Mouse (Mus musculus) neural tube, embryonic 12.5 days (tissue): ENCODE data around the gene Lars2. TPM values are rescaled to one million over a fixed set of nuclear protein-coding genes. Genes with fewer than 3 reads are reported as not detected.
"Not testable (repeated sequence)": the region's sequence is repeated elsewhere in the genome, so short reads cannot be mapped to it uniquely, and the experiment has no call there.

ENCODE experiments used
- ATAC-seq: fragments of 200-750 bp; cut with Nextera tagmentation; 2 replicates; pipeline ENCODE4 v1.8.0; 2017; ENCODE audit warnings: low read depth, mild to moderate bottlenecking, moderate TSS enrichment, moderate library complexity; ENCODE audit not compliant: low FRiP score
- H3K27ac ChIP-seq: fragments of 300-500 bp; sonication (generic); 2 replicates; pipeline ENCODE4 v1.5.1; 2016
- H3K27me3 ChIP-seq: fragments of 300-500 bp; sonication (generic); replicated peaks from 2 replicates; pipeline ENCODE4 v1.6.1; 2016; ENCODE audit warnings: mild to moderate bottlenecking
- H3K36me3 ChIP-seq: fragments of 300-500 bp; sonication (generic); 2 replicates; pipeline ENCODE4 v1.6.1; 2016; ENCODE audit warnings: mild to moderate bottlenecking
- H3K4me1 ChIP-seq: fragments of 300-500 bp; sonication (generic); 2 replicates; pipeline ENCODE4 v1.6.1; 2016
- H3K4me2 ChIP-seq: fragments of 300-500 bp; sonication (generic); replicated peaks from 2 replicates; pipeline ENCODE4 v1.6.1; 2016; ENCODE audit warnings: mild to moderate bottlenecking
- H3K4me3 ChIP-seq: fragments of 300-500 bp; sonication (generic); 2 replicates; pipeline ENCODE4 v1.5.1; 2016
- H3K9ac ChIP-seq: fragments of 300-500 bp; sonication (generic); 2 replicates; pipeline ENCODE4 v1.6.1; 2016; ENCODE audit warnings: mild to moderate bottlenecking
- H3K9me3 ChIP-seq: fragments of 300-500 bp; sonication (generic); 2 replicates; pipeline ENCODE4 v1.6.1; 2016; ENCODE audit warnings: mild to moderate bottlenecking
- WGBS: fragments of 180-500 bp; shearing (Covaris S2); methylation state at CpG from one replicate; pipeline ENCODE4 v1.1.7; 2016; 5-methylcytosine and 5-hydroxymethylcytosine counted together
- polyA plus RNA-seq: library from polyadenylated mRNA; unstranded; fragments of >200 nt; fragmentation: Nextera tagmentation; extraction: Ambion mirVana; gene quantifications from 2 replicates; pipeline ENCODE4 v1.2.1, GENCODE M21; 2016

Lars2 gene
- polyA plus RNA-seq, 1 experiment from 2014 or later: 972 TPM

- no peak overlapping the region for H3K4me3 ChIP-seq
- H3K9me3 ChIP-seq: no peaks in the 10 kb centered on the region
- no peak for ATAC-seq
- no peak overlapping the region for H3K4me2 ChIP-seq
- no peaks in the 10 kb centered on the region for H3K27me3 ChIP-seq
- H3K9ac ChIP-seq: no peak overlapping the region
- 87% methylated on average over 3 of the region's 3 CpGs for WGBS
- no peaks in the 10 kb centered on the region for H3K4me1 ChIP-seq
- H3K27ac ChIP-seq: no peak overlapping the region
- 0 out of 2 replicates have a peak, but pooled peaks cover 6% of the 10 kb centered on the region for H3K36me3 ChIP-seq
Measured at GRCm38 (mm10) chr9:123402215-123402614, 35.5 kb downstream of the Lars2 start.

- no peak overlapping the region for H3K9ac ChIP-seq
- H3K4me2 ChIP-seq: no peak overlapping the region
- no peaks in the 10 kb centered on the region for H3K9me3 ChIP-seq
- no peak overlapping the region for H3K27ac ChIP-seq
- H3K27me3 ChIP-seq: no peaks in the 10 kb centered on the region
- H3K4me3 ChIP-seq: no peak overlapping the region
- 0 out of 2 replicates have a peak, but pooled peaks cover 6% of the 10 kb centered on the region for H3K36me3 ChIP-seq
- 90% methylated on average over 3 of the region's 3 CpGs for WGBS
- no peak for ATAC-seq
- H3K4me1 ChIP-seq: no peaks in the 10 kb centered on the region
Measured at GRCm38 (mm10) chr9:123403031-123403430, 36.3 kb downstream of the Lars2 start.

- Histone ChIP-seq H3K36me3 (0 out of 2 replicates have a peak, but pooled peaks cover 1% of the 10 kb centered on the region), H3K4me1 (no peaks in the 10 kb centered on the region), H3K27me3 (no peaks in the 10 kb centered on the region), H3K9ac (no peak overlapping the region), H3K4me2 (no peak overlapping the region), H3K9me3 (no peaks in the 10 kb centered on the region), H3K4me3 (no peak overlapping the region), H3K27ac (no peak overlapping the region)
- no peak for ATAC-seq
- 93% methylated on average over 1 of the region's 1 CpGs for WGBS
Measured at GRCm38 (mm10) chr9:123405231-123405630, 38.5 kb downstream of the Lars2 start.

DNA sequence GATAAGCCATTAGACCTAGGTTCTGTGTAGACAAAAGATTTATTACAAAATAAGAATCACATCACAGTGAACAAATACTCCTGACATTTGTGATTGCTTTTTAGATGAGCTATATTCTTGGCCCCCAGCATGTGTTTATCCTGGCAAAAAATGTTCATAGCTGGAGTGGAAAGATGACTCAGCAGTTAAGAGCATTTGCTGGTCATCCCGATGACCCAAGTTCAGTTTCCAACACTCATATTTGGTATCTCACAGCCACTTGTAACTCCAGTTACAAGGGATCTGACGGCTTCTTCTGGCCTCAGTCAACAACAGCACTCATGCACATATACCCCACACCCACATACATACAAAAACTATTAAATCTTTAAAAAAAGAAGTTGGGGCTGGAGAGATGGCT, 42.0 kb downstream of the Lars2 start:
- 96% methylated on average over 2 of the region's 2 CpGs for WGBS
- Histone ChIP-seq H3K27me3 (no peaks in the 10 kb centered on the region), H3K36me3 (peaks cover 14% of the 10 kb centered on the region), H3K4me3 (no peak overlapping the region), H3K27ac (no peak overlapping the region), H3K4me1 (no peaks in the 10 kb centered on the region), H3K4me2 (no peak overlapping the region), H3K9me3 (no peaks in the 10 kb centered on the region), H3K9ac (no peak overlapping the region)
- no peak for ATAC-seq

DNA sequence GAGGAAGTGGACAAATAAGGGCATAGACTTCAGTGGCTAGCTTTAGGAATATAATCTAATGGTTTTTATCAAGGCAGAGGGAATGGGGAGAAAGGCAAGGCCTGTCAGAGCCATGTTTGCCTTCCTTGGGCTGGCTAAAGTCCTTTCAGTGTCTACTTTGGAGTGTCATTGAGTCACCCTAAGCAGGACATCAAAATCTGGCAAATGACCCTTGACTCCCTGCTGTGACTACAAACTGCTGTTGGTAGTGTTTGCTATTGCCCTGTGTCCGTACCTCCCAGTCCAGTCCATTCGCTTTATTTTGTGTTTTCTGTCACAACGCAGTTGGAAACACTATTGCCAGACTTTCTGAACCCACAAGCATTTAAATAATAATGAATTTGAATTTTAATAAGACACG, 63.1 kb downstream of the Lars2 start:
- H3K27ac ChIP-seq: no peak overlapping the region
- peaks cover 6% of the 10 kb centered on the region; the same call in 1 of the 2 replicates for H3K36me3 ChIP-seq
- H3K4me1 ChIP-seq: peaks cover 4% of the 10 kb centered on the region; the same call in 1 of the 2 replicates
- H3K9ac ChIP-seq: no peak overlapping the region
- 85% methylated on average over 4 of the region's 4 CpGs for WGBS
- H3K4me2 ChIP-seq: no peak overlapping the region
- ATAC-seq: no peak
- H3K4me3 ChIP-seq: no peak overlapping the region
- H3K27me3 ChIP-seq: no peaks in the 10 kb centered on the region
- no peaks in the 10 kb centered on the region for H3K9me3 ChIP-seq

DNA sequence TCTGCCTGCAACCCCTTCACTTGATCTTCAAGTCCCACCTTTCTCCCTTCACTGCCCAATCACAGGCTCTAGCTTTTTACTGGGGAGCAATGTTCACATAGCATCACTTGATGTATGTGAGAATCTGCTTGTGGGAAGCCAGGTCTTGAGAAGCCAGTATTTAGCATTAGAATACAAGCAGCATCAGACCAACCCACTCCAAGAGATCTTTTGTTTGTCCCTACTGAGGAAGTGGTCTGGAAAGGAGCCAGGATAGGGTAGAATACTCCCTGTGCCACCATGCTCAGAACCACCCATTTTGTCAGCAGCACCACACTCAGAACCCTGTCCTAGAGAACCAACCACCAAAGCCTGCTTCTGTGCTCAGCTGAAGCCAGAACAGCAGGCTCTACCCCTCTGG, 64.2 kb downstream of the Lars2 start:
- no peak overlapping the region for H3K9ac ChIP-seq
- no peaks in the 10 kb centered on the region for H3K9me3 ChIP-seq
- peaks cover 8% of the 10 kb centered on the region; the same call in 1 of the 2 replicates for H3K36me3 ChIP-seq
- peak; percentile 61; the same call in 1 of the 2 replicates for ATAC-seq
- peaks cover 4% of the 10 kb centered on the region; the same call in 1 of the 2 replicates for H3K4me1 ChIP-seq
- no peak overlapping the region for H3K4me3 ChIP-seq
- no peaks in the 10 kb centered on the region for H3K27me3 ChIP-seq
- H3K27ac ChIP-seq: no peak overlapping the region
- H3K4me2 ChIP-seq: no peak overlapping the region

GRCm38 (mm10) chr9:123438223-123438622, 71.5 kb downstream of the Lars2 start:
- Histone ChIP-seq H3K9me3 (no peaks in the 10 kb centered on the region), H3K4me2 (no peak overlapping the region), H3K4me1 (no peaks in the 10 kb centered on the region), H3K27ac (no peak overlapping the region), H3K27me3 (no peaks in the 10 kb centered on the region), H3K4me3 (no peak overlapping the region), H3K9ac (no peak overlapping the region), H3K36me3 (peaks cover 25% of the 10 kb centered on the region)
- ATAC-seq: no peak
- 87% methylated on average over 2 of the region's 2 CpGs for WGBS

- no peak overlapping the region for H3K27ac ChIP-seq
- 39% methylated on average over 5 of the region's 5 CpGs for WGBS
- H3K4me1 ChIP-seq: no peaks in the 10 kb centered on the region
- no peak overlapping the region for H3K4me3 ChIP-seq
- H3K9ac ChIP-seq: no peak overlapping the region
- peaks cover 25% of the 10 kb centered on the region for H3K36me3 ChIP-seq
- no peak for ATAC-seq
- no peaks in the 10 kb centered on the region for H3K9me3 ChIP-seq
- H3K4me2 ChIP-seq: no peak overlapping the region
- no peaks in the 10 kb centered on the region for H3K27me3 ChIP-seq
Measured at GRCm38 (mm10) chr9:123440230-123441058, 73.7 kb downstream of the Lars2 start.

DNA sequence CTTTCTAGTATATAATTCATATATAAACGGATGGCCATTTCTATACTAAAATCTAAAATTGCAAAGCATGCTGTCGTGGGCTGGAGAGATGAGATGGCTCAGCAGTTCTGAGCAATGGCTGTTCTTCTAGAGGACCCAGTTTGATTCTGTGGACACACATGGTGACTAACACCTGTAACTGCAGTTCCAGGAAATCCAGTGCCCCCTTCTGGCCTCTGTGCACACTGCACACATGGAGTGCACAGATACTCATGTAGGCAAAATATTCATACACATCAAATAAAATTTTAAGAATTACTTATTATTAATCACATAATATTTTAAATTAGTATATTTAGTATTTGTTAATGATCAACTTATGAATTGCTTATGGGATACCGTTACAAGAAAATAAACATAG, 80.4 kb downstream of the Lars2 start:
- not testable (repeated sequence) for H3K36me3 ChIP-seq, H3K9me3 ChIP-seq, H3K9ac ChIP-seq, H3K27ac ChIP-seq, H3K27me3 ChIP-seq, H3K4me1 ChIP-seq, H3K4me3 ChIP-seq, H3K4me2 ChIP-seq, ATAC-seq
- 92% methylated on average over 3 of the region's 3 CpGs for WGBS

- Histone ChIP-seq H3K27me3 (no peaks in the 10 kb centered on the region), H3K4me3 (no peak overlapping the region), H3K9me3 (no peaks in the 10 kb centered on the region), H3K27ac (no peak overlapping the region), H3K4me1 (no peaks in the 10 kb centered on the region), H3K4me2 (no peak overlapping the region), H3K9ac (no peak overlapping the region), H3K36me3 (peaks cover 7% of the 10 kb centered on the region; the same call in 1 of the 2 replicates)
- no peak for ATAC-seq
Measured at GRCm38 (mm10) chr9:123448594-123448993, 81.9 kb downstream of the Lars2 start.

- H3K4me2 ChIP-seq: no peak overlapping the region
- H3K4me1 ChIP-seq: no peaks in the 10 kb centered on the region
- H3K4me3 ChIP-seq: no peak overlapping the region
- H3K36me3 ChIP-seq: peaks cover 17% of the 10 kb centered on the region
- no peaks in the 10 kb centered on the region for H3K27me3 ChIP-seq
- H3K27ac ChIP-seq: no peak overlapping the region
- no peak overlapping the region for H3K9ac ChIP-seq
- ATAC-seq: 0 out of 2 replicates have a peak, but pooled peaks have one; percentile 56
- 45% methylated on average over 2 of the region's 2 CpGs for WGBS
- H3K9me3 ChIP-seq: no peaks in the 10 kb centered on the region
Measured at GRCm38 (mm10) chr9:123450174-123450573, 83.4 kb downstream of the Lars2 start.

DNA sequence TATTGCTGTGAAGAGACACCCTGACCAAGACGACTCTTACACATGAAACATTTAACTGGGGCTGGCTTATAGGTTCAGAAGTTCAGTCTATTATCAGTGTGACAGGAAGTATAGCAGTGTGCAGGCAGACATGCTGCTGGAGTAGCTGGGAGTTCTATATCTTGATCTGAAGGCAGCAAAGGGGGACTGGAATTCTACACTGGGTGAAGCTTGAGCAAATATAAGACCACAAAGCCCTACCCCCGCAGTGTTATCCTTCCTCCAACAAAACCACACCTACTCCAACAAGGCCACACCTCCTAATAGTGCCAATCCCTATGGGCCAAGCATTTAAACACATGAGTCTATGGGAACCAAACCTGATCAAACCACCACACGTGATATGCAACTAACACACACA, 85.0 kb downstream of the Lars2 start:
- H3K9ac ChIP-seq: no peak overlapping the region
- H3K27ac ChIP-seq: no peak overlapping the region
- H3K36me3 ChIP-seq: peaks cover 17% of the 10 kb centered on the region
- H3K4me2 ChIP-seq: no peak overlapping the region
- no peaks in the 10 kb centered on the region for H3K4me1 ChIP-seq
- H3K4me3 ChIP-seq: no peak overlapping the region
- no peaks in the 10 kb centered on the region for H3K9me3 ChIP-seq
- 81% methylated on average over 3 of the region's 3 CpGs for WGBS
- no peak for ATAC-seq
- no peaks in the 10 kb centered on the region for H3K27me3 ChIP-seq
